Comparison of ENCODE assay signal across 31 mouse cellular contexts in the genomic region with DNA sequence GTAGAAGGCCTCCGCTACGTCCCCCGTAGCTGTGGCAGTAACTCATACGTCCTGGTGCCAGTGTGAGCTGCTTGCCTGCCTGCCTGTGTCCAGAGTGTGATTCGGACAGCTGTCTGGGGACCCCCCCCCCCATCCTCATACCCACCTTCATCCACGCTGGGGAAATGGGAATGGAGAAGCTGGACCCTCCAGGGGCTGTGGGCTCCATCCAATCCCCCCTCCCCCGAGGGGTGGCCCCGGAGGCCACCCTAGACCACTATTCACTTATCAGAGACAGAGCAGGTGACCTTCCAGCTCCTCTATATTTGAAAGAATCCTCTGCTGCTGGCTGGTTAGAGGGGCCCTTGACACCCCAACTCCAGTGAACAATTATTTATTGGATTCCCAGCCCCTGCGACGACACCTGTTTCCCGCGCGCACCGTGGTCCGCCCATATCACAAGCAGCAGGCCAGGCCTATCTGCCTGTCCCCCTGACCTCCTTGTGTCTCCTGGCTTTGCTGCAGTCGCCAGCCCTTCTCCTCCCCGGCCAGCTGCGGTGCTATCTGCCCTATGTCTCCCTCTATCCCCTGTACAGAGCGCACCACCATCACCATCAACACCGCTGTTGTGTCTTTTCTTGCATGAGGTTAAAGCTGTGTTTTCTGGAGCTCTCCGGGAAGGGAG. TPM values are rescaled to one million over a fixed set of nuclear protein-coding genes. Genes with fewer than 3 reads are reported as not detected.
DNase-seq lines count a peak whose midpoint lies in the region; ATAC-seq and TF ChIP-seq lines count a peak whose summit lies in the region.
"Had no signal": no experiment of that assay in that cellular context is flagged by ENCODE, and none has a peak within 500 bp of the region (broad histone marks: within the 10 kb centered on the region; RNA-seq: fewer than 3 reads in every experiment).

No protein-coding gene starts in this region.

- no peak for TF ChIP-seq CTCF in kidney, postnatal 0 days (IDR thresholded peaks at IDR 0.05; ENCODE audit: low read depth)
- TF ChIP-seq CTCF in ES-Bruce4 (IDR thresholded peaks at IDR 0.05; ENCODE audit: low read depth, low read length) = no peak
- no peak for TF ChIP-seq CTCF in stomach, postnatal 0 days (IDR thresholded peaks at IDR 0.05; ENCODE audit: low read depth)

- H3K9me3 ChIP-seq in kidney, postnatal 0 days (replicated peaks; ENCODE audit: low read length) = no peaks in the 10 kb centered on the region
- H3K9me3 ChIP-seq in ES-Bruce4 (replicated peaks; ENCODE audit: control insufficient read depth, insufficient read depth, low read length, poor library complexity, severe bottlenecking) = no peaks in the 10 kb centered on the region
- H3K9me3 ChIP-seq in intestine, embryonic 16.5 days (ENCODE audit: control insufficient read depth, low read length) = no peaks in the 10 kb centered on the region
- no peaks in the 10 kb centered on the region for H3K9me3 ChIP-seq in stomach, postnatal 0 days (ENCODE audit: control insufficient read depth, low read length)
- H3K9me3 ChIP-seq: G1E; heart, embryonic 13.5 days; limb, embryonic 10.5 days; limb, embryonic 15.5 days; midbrain, embryonic 12.5 days; neural tube, embryonic 12.5 days; stomach, embryonic 15.5 days had no signal

- H3K4me3 ChIP-seq in kidney, postnatal 0 days (replicated peaks; ENCODE audit: low read depth, low read length) = no peak overlapping the region
- peak overlapping the region; percentile 20 for H3K4me3 ChIP-seq in ES-Bruce4 (ENCODE audit: low read depth, low read length)
- H3K4me3 ChIP-seq in intestine, embryonic 16.5 days (ENCODE audit: low read length) = no peak overlapping the region
- no peak overlapping the region for H3K4me3 ChIP-seq in stomach, postnatal 0 days (ENCODE audit: low read depth, low read length)
- H3K4me3 ChIP-seq: heart, adult 2 months; heart, embryonic 13.5 days; limb, embryonic 10.5 days; limb, embryonic 15.5 days; midbrain, embryonic 12.5 days; myocyte; neural tube, embryonic 12.5 days; stomach, embryonic 15.5 days had no signal

- peaks cover 25% of the 10 kb centered on the region for H3K4me1 ChIP-seq in kidney, postnatal 0 days (replicated peaks; ENCODE audit: insufficient read depth, low read length)
- no peaks in the 10 kb centered on the region for H3K4me1 ChIP-seq in ES-Bruce4 (ENCODE audit: control insufficient read depth, insufficient read depth, low read length)
- H3K4me1 ChIP-seq in intestine, embryonic 16.5 days (ENCODE audit: control insufficient read depth, insufficient read depth, low read length) = peaks cover 43% of the 10 kb centered on the region
- no peaks in the 10 kb centered on the region; the same call in 1 of the 2 replicates for H3K4me1 ChIP-seq in stomach, postnatal 0 days (replicated peaks; ENCODE audit: control insufficient read depth, insufficient read depth)

- WGBS in kidney, postnatal 0 days = 86% methylated on average over 21 of the region's 21 CpGs
- WGBS in intestine, embryonic 16.5 days = 82% methylated on average over 21 of the region's 21 CpGs
- WGBS in stomach, postnatal 0 days = 84% methylated on average over 21 of the region's 21 CpGs

- no peak for TF ChIP-seq EP300 in ES-Bruce4 (IDR thresholded peaks at IDR 0.05; ENCODE audit: insufficient read depth, low read depth, low read length)
- no peak for TF ChIP-seq EP300 in stomach, postnatal 0 days (optimal IDR thresholded peaks at IDR 0.05)

- H3K4me2 ChIP-seq in kidney, postnatal 0 days (ENCODE audit: low read length) = no peak overlapping the region
- H3K4me2 ChIP-seq in intestine, embryonic 16.5 days (ENCODE audit: low read depth, low read length) = 0 out of 2 replicates have a peak overlapping the region, but pooled peaks have one; percentile 1
- no peak overlapping the region for H3K4me2 ChIP-seq in stomach, postnatal 0 days (replicated peaks; ENCODE audit: low read depth)
- H3K4me2 ChIP-seq: limb, embryonic 15.5 days; midbrain, embryonic 12.5 days had no signal

- 0 out of 2 replicates have a peak overlapping the region, but pooled peaks have one; percentile 10 for H3K27ac ChIP-seq in kidney, postnatal 0 days
- no peak overlapping the region for H3K27ac ChIP-seq in ES-Bruce4 (ENCODE audit: insufficient read depth, low read length)
- H3K27ac ChIP-seq in intestine, embryonic 16.5 days (ENCODE audit: low read length) = peak overlapping the region; percentile 75
- H3K27ac ChIP-seq in stomach, postnatal 0 days (replicated peaks) = peak overlapping the region; percentile 53; the same call in 1 of the 2 replicates
- H3K27ac ChIP-seq: heart, adult 2 months; heart, embryonic 13.5 days; hindbrain, postnatal 0 days; limb, embryonic 15.5 days; midbrain, embryonic 12.5 days; neural tube, embryonic 12.5 days had no signal

- no peak for ATAC-seq in kidney, postnatal 0 days (replicated peaks; ENCODE audit: low FRiP score, low read depth)
- no peak for ATAC-seq in intestine, embryonic 16.5 days
- ATAC-seq in stomach, postnatal 0 days (ENCODE audit: low FRiP score, low TSS enrichment) = no peak
- ATAC-seq: CD4-positive, CD25-positive, alpha-beta regulatory T cell, adult 4 months; forebrain, embryonic 14.5 days; hindbrain, postnatal 0 days had no signal

- TF ChIP-seq POLR2A in ES-Bruce4 (IDR thresholded peaks at IDR 0.05; ENCODE audit: insufficient read depth, low read length) = no peak

- no peak overlapping the region for H3K9ac ChIP-seq in kidney, postnatal 0 days (ENCODE audit: low read depth, low read length)
- peak overlapping the region; percentile 1; the same call in 1 of the 2 replicates for H3K9ac ChIP-seq in ES-Bruce4 (ENCODE audit: low read depth, poor library complexity, severe bottlenecking)
- H3K9ac ChIP-seq in intestine, embryonic 16.5 days (ENCODE audit: low read depth, low read length) = peak overlapping the region; percentile 29
- no peak overlapping the region for H3K9ac ChIP-seq in stomach, postnatal 0 days (ENCODE audit: low read length)
- H3K9ac ChIP-seq: heart, embryonic 13.5 days; limb, embryonic 15.5 days; midbrain, embryonic 12.5 days; neural tube, embryonic 12.5 days; stomach, embryonic 15.5 days had no signal

- no peaks in the 10 kb centered on the region for H3K27me3 ChIP-seq in kidney, postnatal 0 days (ENCODE audit: insufficient read depth, low read length)
- H3K27me3 ChIP-seq in ES-Bruce4 (ENCODE audit: control insufficient read depth, insufficient read depth, low read length, poor library complexity, severe bottlenecking) = no peaks in the 10 kb centered on the region
- no peaks in the 10 kb centered on the region for H3K27me3 ChIP-seq in intestine, embryonic 16.5 days (replicated peaks; ENCODE audit: control insufficient read depth, insufficient read depth, low read length)
- no peaks in the 10 kb centered on the region for H3K27me3 ChIP-seq in stomach, postnatal 0 days (ENCODE audit: control insufficient read depth, insufficient read depth, low read length)
- H3K27me3 ChIP-seq: limb, embryonic 15.5 days; neural tube, embryonic 12.5 days; stomach, embryonic 15.5 days had no signal

- no peaks in the 10 kb centered on the region for H3K36me3 ChIP-seq in kidney, postnatal 0 days (ENCODE audit: insufficient read depth, low read length)
- H3K36me3 ChIP-seq in ES-Bruce4 (ENCODE audit: control insufficient read depth, insufficient read depth, low read length, poor library complexity, severe bottlenecking) = no peaks in the 10 kb centered on the region
- no peaks in the 10 kb centered on the region for H3K36me3 ChIP-seq in intestine, embryonic 16.5 days (ENCODE audit: control insufficient read depth, insufficient read depth, low read length)
- no peaks in the 10 kb centered on the region for H3K36me3 ChIP-seq in stomach, postnatal 0 days (ENCODE audit: control insufficient read depth, insufficient read depth, low read length)
- H3K36me3 ChIP-seq: G1E; heart, embryonic 13.5 days; limb, embryonic 10.5 days; limb, embryonic 15.5 days; midbrain, embryonic 12.5 days; neural tube, embryonic 12.5 days; stomach, embryonic 15.5 days had no signal

- DNase-seq in kidney, postnatal 0 days (ENCODE audit: low spot score) = no peak
- DNase-seq in kidney, adult 18-20 months = no peak
- no peak for DNase-seq in stomach, postnatal 0 days (ENCODE audit: low spot score)
- no peak for DNase-seq in retina, embryonic 14.5 days (ENCODE audit: low spot score)
- no peak for DNase-seq in spleen, postnatal 36 days (ENCODE audit: low spot score in 2 of 2)
- DNase-seq: adrenal gland, adult 8-10 months; cerebellum, adult 2 months; cerebellum, postnatal 14 days; gastrocnemius, postnatal 25 days; heart, adult 2 months; kidney, adult 11 months; kidney, postnatal 10 days; lung, adult 18-20 months; thymus, adult 18-20 months; thymus, postnatal 25 days had no signal

RNA-seq across cellular contexts. Expression of gene Cx3cl1, which starts 8.8 kb away (rescaled TPM):
- polyA plus RNA-seq in kidney, postnatal 0 days (2015; fragmentation: Nextera tagmentation; extraction: Ambion mirVana) = 21.5 and 23.4 TPM in 2 replicates
- polyA plus RNA-seq in ES-Bruce4 (2011; ENCODE audit: insufficient read depth, insufficient read length, low read depth, missing spikeins) = 3.2 and 3.4 TPM in 2 replicates
- polyA plus RNA-seq in intestine, embryonic 16.5 days (2015; fragmentation: Nextera tagmentation; extraction: Ambion mirVana) = 34.7 and 47.2 TPM in 2 replicates
- polyA plus RNA-seq in stomach, postnatal 0 days (2015; fragmentation: Nextera tagmentation; extraction: Ambion mirVana) = 18.0 and 21.9 TPM in 2 replicates
- polyA plus RNA-seq: CD4-positive, CD25-positive, alpha-beta regulatory T cell, adult 4 months; G1E had no signal

RNA-seq across cellular contexts. Expression of gene Ccl17, which starts 29.6 kb away (rescaled TPM):
- 0.69 and 1.2 TPM in 2 replicates for polyA plus RNA-seq in kidney, postnatal 0 days (2015; fragmentation: Nextera tagmentation; extraction: Ambion mirVana)
- polyA plus RNA-seq in ES-Bruce4 (2011; ENCODE audit: insufficient read depth, insufficient read length, low read depth, missing spikeins) = not detected in 2 replicates
- polyA plus RNA-seq in intestine, embryonic 16.5 days (2015; fragmentation: Nextera tagmentation; extraction: Ambion mirVana) = 0.29 and 1.3 TPM in 2 replicates
- polyA plus RNA-seq in stomach, postnatal 0 days (2015; fragmentation: Nextera tagmentation; extraction: Ambion mirVana) = 0.42 and 0.55 TPM in 2 replicates
- polyA plus RNA-seq: CD4-positive, CD25-positive, alpha-beta regulatory T cell, adult 4 months; embryonic facial prominence, embryonic 11.5 days; G1E; hindbrain, embryonic 11.5 days; limb, embryonic 10.5 days; limb, embryonic 15.5 days; midbrain, embryonic 12.5 days; neural tube, embryonic 12.5 days; stomach, embryonic 15.5 days had no signal

RNA-seq across cellular contexts. Expression of gene Ccl22, which starts 35.2 kb away (rescaled TPM):
- polyA plus RNA-seq in kidney, postnatal 0 days (2015; fragmentation: Nextera tagmentation; extraction: Ambion mirVana) = not detected in 2 replicates
- polyA plus RNA-seq in ES-Bruce4 (2011; ENCODE audit: insufficient read depth, insufficient read length, low read depth, missing spikeins) = not detected in 2 replicates
- polyA plus RNA-seq in intestine, embryonic 16.5 days (2015; fragmentation: Nextera tagmentation; extraction: Ambion mirVana) = 0.10 TPM in 1 of 2 replicates, not detected in the other
- 0.06 TPM in 1 of 2 replicates, not detected in the other for polyA plus RNA-seq in stomach, postnatal 0 days (2015; fragmentation: Nextera tagmentation; extraction: Ambion mirVana)
- polyA plus RNA-seq: CD4-positive, CD25-positive, alpha-beta regulatory T cell, adult 4 months; embryonic facial prominence, embryonic 11.5 days; forebrain, embryonic 14.5 days; heart, embryonic 13.5 days; hindbrain, embryonic 11.5 days; limb, embryonic 10.5 days; limb, embryonic 15.5 days; midbrain, embryonic 12.5 days; midbrain, postnatal 0 days; myocyte; neural tube, embryonic 12.5 days; stomach, embryonic 15.5 days had no signal

RNA-seq across cellular contexts. Expression of gene Coq9, which starts 57.5 kb away (rescaled TPM):
- 101 and 108 TPM in 2 replicates for polyA plus RNA-seq in kidney, postnatal 0 days (2015; fragmentation: Nextera tagmentation; extraction: Ambion mirVana)
- polyA plus RNA-seq in ES-Bruce4 (2011; ENCODE audit: insufficient read depth, insufficient read length, low read depth, missing spikeins) = 36.0 and 47.5 TPM in 2 replicates
- polyA plus RNA-seq in intestine, embryonic 16.5 days (2015; fragmentation: Nextera tagmentation; extraction: Ambion mirVana) = 142 and 145 TPM in 2 replicates
- polyA plus RNA-seq in stomach, postnatal 0 days (2015; fragmentation: Nextera tagmentation; extraction: Ambion mirVana) = 62.3 and 66.7 TPM in 2 replicates

RNA-seq across cellular contexts. Expression of gene Ciapin1, which starts 57.5 kb away (rescaled TPM):
- 112 and 129 TPM in 2 replicates for polyA plus RNA-seq in kidney, postnatal 0 days (2015; fragmentation: Nextera tagmentation; extraction: Ambion mirVana)
- polyA plus RNA-seq in ES-Bruce4 (2011; ENCODE audit: insufficient read depth, insufficient read length, low read depth, missing spikeins) = 65.2 and 75.8 TPM in 2 replicates
- polyA plus RNA-seq in intestine, embryonic 16.5 days (2015; fragmentation: Nextera tagmentation; extraction: Ambion mirVana) = 79.1 and 90.1 TPM in 2 replicates
- polyA plus RNA-seq in stomach, postnatal 0 days (2015; fragmentation: Nextera tagmentation; extraction: Ambion mirVana) = 58.8 and 61.7 TPM in 2 replicates

Comparison
In these comparisons a context has a peak if more than half of its experiments do, and no peak if none do; other contexts are left out.
1. H3K9ac ChIP-seq: peak in ES-Bruce4 (single experiment) and intestine, embryonic 16.5 days (single experiment); none in kidney, postnatal 0 days (single experiment) and stomach, postnatal 0 days (single experiment).